Mouse (Mus musculus): ENCODE results near the gene H2-M5. TPM values are rescaled to one million over a fixed set of nuclear protein-coding genes. Genes with fewer than 3 reads are reported as not detected.
A peak's percentile ranks its signal among the peaks of the same experiment; 100 is the strongest.

Gene H2-M5
- polyA plus RNA-seq, 1 experiment from 2014 or later: 0.17 TPM

DNA sequence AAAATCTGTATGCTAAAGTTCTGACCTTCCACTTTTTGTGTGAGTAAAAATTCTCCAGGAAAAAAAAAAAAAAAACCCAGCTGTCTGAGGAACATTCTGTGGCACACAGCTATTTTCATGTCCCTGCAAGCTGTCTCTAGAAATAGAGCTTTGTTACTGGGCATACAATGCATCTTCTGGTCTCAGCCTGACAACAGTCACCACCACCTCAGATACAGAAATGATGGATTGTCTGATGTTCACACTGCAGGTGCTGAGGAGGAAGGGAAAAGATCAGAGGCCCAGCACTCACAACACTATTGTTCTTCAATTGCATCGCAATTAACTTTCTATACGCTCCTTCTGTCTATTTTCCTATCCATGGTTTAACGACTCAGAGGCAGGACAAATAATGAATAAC lies 29.0 kb upstream of the H2-M5 start:
- Histone ChIP-seq H3K36me3 (ENCODE audit: insufficient read depth) (no peaks in the 10 kb centered on the region), H3K9ac (no peak overlapping the region), H3K9me3 (ENCODE audit: low read depth, low read length) (no peaks in the 10 kb centered on the region), H3K4me3 (ENCODE audit: low read depth, low read length) (no peak overlapping the region), H3K27ac (ENCODE audit: low read depth) (no peak overlapping the region), H3K27me3 (ENCODE audit: insufficient read depth, low read length) (no peaks in the 10 kb centered on the region), H3K4me1 (ENCODE audit: insufficient read depth) (no peaks in the 10 kb centered on the region), H3K4me2 (no peak overlapping the region)
- TF ChIP-seq CTCF (IDR thresholded peaks at IDR 0.05; ENCODE audit: low read depth): no peak
- WGBS: 75% methylated on average over 3 of the region's 3 CpGs
- no peak for ATAC-seq (ENCODE audit: insufficient read depth)
- no peak for DNase-seq

DNA sequence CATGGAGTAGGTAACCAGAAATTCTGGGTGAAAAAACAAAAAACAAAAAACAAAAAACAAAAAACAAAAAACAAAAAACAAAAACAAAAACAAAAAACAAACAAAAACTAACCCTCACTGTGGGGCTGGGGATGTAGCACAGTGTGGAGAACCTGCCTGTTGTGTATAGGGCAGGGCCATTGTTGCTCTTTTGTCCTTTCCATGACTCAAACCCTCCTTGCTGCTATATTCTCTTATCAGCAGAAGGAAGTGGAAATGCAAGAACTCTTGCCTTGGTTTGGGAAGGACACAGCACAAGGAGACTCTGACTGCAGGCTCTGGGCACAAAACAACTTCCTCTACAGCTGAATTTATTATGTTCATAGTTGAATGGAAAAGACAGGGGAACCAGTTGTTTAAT lies 27.0 kb upstream of the H2-M5 start:
- H3K27ac ChIP-seq (ENCODE audit: low read depth): no peak overlapping the region
- H3K9ac ChIP-seq: no peak overlapping the region
- 0 out of 2 replicates have a peak, but pooled peaks cover 2% of the 10 kb centered on the region for H3K36me3 ChIP-seq (ENCODE audit: insufficient read depth)
- H3K27me3 ChIP-seq (ENCODE audit: insufficient read depth, low read length): no peaks in the 10 kb centered on the region
- no peaks in the 10 kb centered on the region for H3K4me1 ChIP-seq (ENCODE audit: insufficient read depth)
- no peak for TF ChIP-seq CTCF (IDR thresholded peaks at IDR 0.05; ENCODE audit: low read depth)
- no peak overlapping the region for H3K4me2 ChIP-seq
- H3K9me3 ChIP-seq (ENCODE audit: low read depth, low read length): no peaks in the 10 kb centered on the region
- DNase-seq: no peak
- no peak for ATAC-seq (ENCODE audit: insufficient read depth)
- H3K4me3 ChIP-seq (ENCODE audit: low read depth, low read length): no peak overlapping the region

GRCm38 (mm10) chr17:37012141-37012540 lies 22.8 kb upstream of the H2-M5 start:
- Histone ChIP-seq H3K4me3 (ENCODE audit: low read depth, low read length) (no peak overlapping the region), H3K9ac (no peak overlapping the region), H3K27me3 (ENCODE audit: insufficient read depth, low read length) (no peaks in the 10 kb centered on the region), H3K36me3 (ENCODE audit: insufficient read depth) (peaks cover 41% of the 10 kb centered on the region), H3K27ac (ENCODE audit: low read depth) (no peak overlapping the region), H3K4me2 (no peak overlapping the region), H3K4me1 (ENCODE audit: insufficient read depth) (no peaks in the 10 kb centered on the region), H3K9me3 (ENCODE audit: low read depth, low read length) (no peaks in the 10 kb centered on the region)
- TF ChIP-seq CTCF (IDR thresholded peaks at IDR 0.05; ENCODE audit: low read depth): no peak
- ATAC-seq (ENCODE audit: insufficient read depth) (no peak), DNase-seq (no peak)
- 61% methylated on average over 5 of the region's 5 CpGs for WGBS

- DNase-seq (no peak), ATAC-seq (ENCODE audit: insufficient read depth) (no peak)
- Histone ChIP-seq H3K4me3 (ENCODE audit: low read depth, low read length) (no peak overlapping the region), H3K9ac (no peak overlapping the region), H3K4me1 (ENCODE audit: insufficient read depth) (no peaks in the 10 kb centered on the region), H3K27me3 (ENCODE audit: insufficient read depth, low read length) (no peaks in the 10 kb centered on the region), H3K4me2 (no peak overlapping the region), H3K36me3 (ENCODE audit: insufficient read depth) (peaks cover 45% of the 10 kb centered on the region), H3K27ac (ENCODE audit: low read depth) (no peak overlapping the region), H3K9me3 (ENCODE audit: low read depth, low read length) (no peaks in the 10 kb centered on the region)
- no peak for TF ChIP-seq CTCF (IDR thresholded peaks at IDR 0.05; ENCODE audit: low read depth)
- 62% methylated on average over 3 of the region's 3 CpGs for WGBS
Measured at GRCm38 (mm10) chr17:37011719-37012118, 22.4 kb upstream of the H2-M5 start.

- H3K4me1 ChIP-seq (ENCODE audit: insufficient read depth): no peaks in the 10 kb centered on the region
- 91% methylated on average over 17 of the region's 17 CpGs for WGBS
- DNase-seq: no peak
- peaks cover 60% of the 10 kb centered on the region for H3K36me3 ChIP-seq (ENCODE audit: insufficient read depth)
- no peak overlapping the region for H3K4me3 ChIP-seq (ENCODE audit: low read depth, low read length)
- H3K9ac ChIP-seq: no peak overlapping the region
- no peak overlapping the region for H3K27ac ChIP-seq (ENCODE audit: low read depth)
- no peaks in the 10 kb centered on the region for H3K27me3 ChIP-seq (ENCODE audit: insufficient read depth, low read length)
- TF ChIP-seq CTCF (IDR thresholded peaks at IDR 0.05; ENCODE audit: low read depth): no peak
- no peak overlapping the region for H3K4me2 ChIP-seq
- no peaks in the 10 kb centered on the region for H3K9me3 ChIP-seq (ENCODE audit: low read depth, low read length)
- no peak for ATAC-seq (ENCODE audit: insufficient read depth)
Measured at GRCm38 (mm10) chr17:37009460-37010042, 20.2 kb upstream of the H2-M5 start.

DNA sequence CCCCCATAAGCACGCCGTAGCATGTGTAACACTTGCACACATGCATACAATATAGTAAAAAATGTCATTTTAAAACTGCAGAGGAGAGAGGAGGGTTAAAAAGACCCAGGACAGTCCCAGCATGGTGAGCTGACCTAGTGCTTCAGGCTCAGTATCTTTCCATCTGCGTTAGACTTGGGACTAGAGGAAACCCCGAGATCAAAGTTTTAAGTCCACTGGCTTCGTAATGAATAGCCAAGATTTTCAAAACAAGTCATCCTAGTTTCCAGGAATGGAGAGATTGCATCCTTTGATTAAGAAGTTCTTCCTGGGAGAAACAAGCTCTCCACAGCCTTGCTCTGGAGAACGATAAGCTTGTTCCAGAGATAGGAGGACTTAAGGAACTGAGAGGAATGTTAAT lies 18.8 kb upstream of the H2-M5 start:
- Histone ChIP-seq H3K9me3 (ENCODE audit: low read depth, low read length) (no peaks in the 10 kb centered on the region), H3K36me3 (ENCODE audit: insufficient read depth) (peaks cover 62% of the 10 kb centered on the region), H3K4me2 (no peak overlapping the region), H3K4me1 (ENCODE audit: insufficient read depth) (no peaks in the 10 kb centered on the region), H3K4me3 (ENCODE audit: low read depth, low read length) (no peak overlapping the region), H3K9ac (no peak overlapping the region), H3K27ac (ENCODE audit: low read depth) (no peak overlapping the region), H3K27me3 (ENCODE audit: insufficient read depth, low read length) (no peaks in the 10 kb centered on the region)
- DNase-seq (no peak), ATAC-seq (ENCODE audit: insufficient read depth) (no peak)
- no peak for TF ChIP-seq CTCF (IDR thresholded peaks at IDR 0.05; ENCODE audit: low read depth)
- WGBS: 89% methylated on average over 6 of the region's 6 CpGs

GRCm38 (mm10) chr17:37003366-37003765 lies 14.0 kb upstream of the H2-M5 start:
- Histone ChIP-seq H3K4me2 (peak overlapping the region; percentile 78), H3K4me1 (ENCODE audit: insufficient read depth) (no peaks in the 10 kb centered on the region), H3K27ac (ENCODE audit: low read depth) (no peak overlapping the region), H3K27me3 (ENCODE audit: insufficient read depth, low read length) (no peaks in the 10 kb centered on the region), H3K9me3 (ENCODE audit: low read depth, low read length) (no peaks in the 10 kb centered on the region), H3K4me3 (ENCODE audit: low read depth, low read length) (peak overlapping the region; percentile 70), H3K36me3 (ENCODE audit: insufficient read depth) (peaks cover 33% of the 10 kb centered on the region), H3K9ac (peak overlapping the region; percentile 93)
- no peak for TF ChIP-seq CTCF (IDR thresholded peaks at IDR 0.05; ENCODE audit: low read depth)
- ATAC-seq (ENCODE audit: insufficient read depth) (no peak; the same call in 1 of the 2 replicates), DNase-seq (peak; percentile 28)
- WGBS: 15% methylated on average over 4 of the region's 4 CpGs
